Mouse (Mus musculus): ENCODE measurements at regions not wholly inside any gene's neighbourhood (a gene's known extent, or its start where the extent isn't known, plus 50 kb on each side); places are given as distances from the start of the nearest gene placed in this dataset.

DNA sequence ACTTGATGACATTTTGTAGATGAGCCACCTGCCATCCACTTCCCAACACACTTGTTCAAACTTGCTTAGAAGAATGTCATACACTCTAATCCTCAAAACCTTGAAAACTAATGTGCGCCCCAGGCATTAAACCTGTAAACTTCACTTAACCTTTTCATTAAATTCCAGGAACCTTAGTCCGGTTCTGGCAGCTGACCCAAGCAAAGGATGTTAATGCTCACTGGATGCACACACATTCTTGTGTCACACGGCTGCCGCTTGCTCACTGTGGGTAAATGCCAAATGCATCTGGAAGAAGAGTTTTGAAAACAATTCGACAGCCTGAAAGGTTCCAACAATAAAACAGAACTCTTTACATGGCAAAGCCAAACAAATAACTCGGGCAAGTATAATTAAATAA lies 235.0 kb upstream of the BC052040 start:
- no peak for TF ChIP-seq CTCF (IDR thresholded peaks at IDR 0.05; ENCODE audit: low read depth)
- no peak for TF ChIP-seq EP300 (IDR thresholded peaks at IDR 0.05; ENCODE audit: low read depth)

Measured in heart, postnatal 0 days (tissue).